Mouse (Mus musculus) hindbrain, embryonic 16.5 days (tissue): ENCODE data around the gene Fbxl17. TPM values are rescaled to one million over a fixed set of nuclear protein-coding genes. Genes with fewer than 3 reads are reported as not detected.

Source experiments
- ATAC-seq: fragments of 200-750 bp; cut with Nextera tagmentation; 2 replicates; pipeline ENCODE4 v1.8.0; 2017; ENCODE audit warnings: moderate TSS enrichment, moderate library complexity
- H3K27ac ChIP-seq: fragments of 300-500 bp; sonication (generic); 2 replicates; pipeline ENCODE4 v1.5.1; 2014; ENCODE audit warnings: low read depth, mild to moderate bottlenecking, control low read depth, low read length, moderate library complexity
- H3K27me3 ChIP-seq: fragments of 300-500 bp; sonication (generic); replicated peaks from 2 replicates; pipeline ENCODE4 v1.6.1; 2014; ENCODE audit warnings: low read length; ENCODE audit not compliant: control insufficient read depth, insufficient read depth
- H3K36me3 ChIP-seq: fragments of 300-500 bp; sonication (generic); 2 replicates; pipeline ENCODE4 v1.6.1; 2014; ENCODE audit warnings: mild to moderate bottlenecking, low read length, moderate library complexity, mixed read lengths; ENCODE audit not compliant: control insufficient read depth, insufficient read depth
- H3K4me1 ChIP-seq: fragments of 300-500 bp; sonication (generic); 2 replicates; pipeline ENCODE4 v1.6.1; 2014; ENCODE audit warnings: low read depth, low read length; ENCODE audit not compliant: control insufficient read depth, insufficient read depth
- H3K4me2 ChIP-seq: fragments of 300-500 bp; sonication (generic); 2 replicates; pipeline ENCODE4 v1.6.1; 2014; ENCODE audit warnings: mild to moderate bottlenecking, low read length, control low read depth, moderate library complexity
- H3K4me3 ChIP-seq: fragments of 300-500 bp; sonication (generic); 2 replicates; pipeline ENCODE4 v1.5.1; 2014; ENCODE audit warnings: mild to moderate bottlenecking, low read length, control low read depth, moderate library complexity
- H3K9ac ChIP-seq: fragments of 300-500 bp; sonication (generic); 2 replicates; pipeline ENCODE4 v1.6.1; 2014; ENCODE audit warnings: low read depth, mild to moderate bottlenecking, control low read depth, low read length, moderate library complexity
- H3K9me3 ChIP-seq: fragments of 300-500 bp; sonication (generic); 2 replicates; pipeline ENCODE4 v1.6.1; 2014; ENCODE audit warnings: mild to moderate bottlenecking, low read length, moderate library complexity; ENCODE audit not compliant: control insufficient read depth
- WGBS: fragments of 180-500 bp; shearing (Covaris S2); extraction: QIAGEN DNeasy Blood & Tissue Kit; methylation state at CpG from one replicate; pipeline ENCODE4 v1.1.7; 2014; 5-methylcytosine and 5-hydroxymethylcytosine counted together
- polyA plus RNA-seq: library from polyadenylated mRNA; unstranded; fragments of >200 nt; fragmentation: Nextera tagmentation; extraction: Ambion mirVana; gene quantifications from 2 replicates; pipeline ENCODE4 v1.2.1, GENCODE M21; 2015

Fbxl17 gene
- polyA plus RNA-seq, 1 experiment from 2014 or later, result 9.5 TPM

GRCm38 (mm10) chr17:63500156-63500834 is 478 bp upstream of the Fbxl17 start:
- peak; percentile 86 for ATAC-seq
- peak overlapping the region; percentile 81 for H3K4me2 ChIP-seq
- H3K36me3 ChIP-seq, result no peaks in the 10 kb centered on the region
- no peaks in the 10 kb centered on the region for H3K9me3 ChIP-seq
- peak overlapping the region; percentile 89 for H3K27ac ChIP-seq
- peak overlapping the region; percentile 61 for H3K4me3 ChIP-seq
- 1% methylated on average over 35 of the region's 78 CpGs for WGBS
- H3K4me1 ChIP-seq, result peaks cover 28% of the 10 kb centered on the region
- peak overlapping the region; percentile 84 for H3K9ac ChIP-seq
- no peaks in the 10 kb centered on the region for H3K27me3 ChIP-seq

- peak; percentile 78 for ATAC-seq
- no peaks in the 10 kb centered on the region for H3K27me3 ChIP-seq
- H3K4me2 ChIP-seq, result peak overlapping the region; percentile 81
- peaks cover 29% of the 10 kb centered on the region for H3K4me1 ChIP-seq
- 0% methylated on average over 42 of the region's 90 CpGs for WGBS
- peak overlapping the region; percentile 84 for H3K9ac ChIP-seq
- H3K27ac ChIP-seq, result peak overlapping the region; percentile 89
- H3K9me3 ChIP-seq, result no peaks in the 10 kb centered on the region
- H3K36me3 ChIP-seq, result no peaks in the 10 kb centered on the region
- H3K4me3 ChIP-seq, result peak overlapping the region; percentile 61
These were observed 841 bp downstream of the Fbxl17 start for GRCm38 (mm10) chr17:63498717-63499635.

- WGBS, result 18% methylated on average over 6 of the region's 6 CpGs
- Histone ChIP-seq H3K36me3 (no peaks in the 10 kb centered on the region), H3K9ac (peak overlapping the region; percentile 84), H3K4me1 (peaks cover 31% of the 10 kb centered on the region), H3K9me3 (no peaks in the 10 kb centered on the region), H3K27ac (peak overlapping the region; percentile 89; the same call in 1 of the 2 replicates), H3K4me2 (peak overlapping the region; percentile 81), H3K4me3 (peak overlapping the region; percentile 61), H3K27me3 (no peaks in the 10 kb centered on the region)
- no peak for ATAC-seq
These were observed 1.6 kb downstream of the Fbxl17 start for GRCm38 (mm10) chr17:63498182-63498716.

GRCm38 (mm10) chr17:63497206-63497731 is 2.5 kb downstream of the Fbxl17 start:
- Histone ChIP-seq H3K27me3 (no peaks in the 10 kb centered on the region), H3K4me3 (no peak overlapping the region), H3K36me3 (no peaks in the 10 kb centered on the region), H3K9ac (no peak overlapping the region), H3K9me3 (no peaks in the 10 kb centered on the region), H3K4me2 (peak overlapping the region; percentile 81), H3K4me1 (peaks cover 35% of the 10 kb centered on the region), H3K27ac (no peak overlapping the region)
- WGBS, result 91% methylated on average over 6 of the region's 6 CpGs
- ATAC-seq, result no peak

- H3K27me3 ChIP-seq, result no peaks in the 10 kb centered on the region
- peaks cover 35% of the 10 kb centered on the region for H3K4me1 ChIP-seq
- H3K9me3 ChIP-seq, result no peaks in the 10 kb centered on the region
- no peak for ATAC-seq
- WGBS, result 62% methylated on average over 5 of the region's 5 CpGs
- no peak overlapping the region for H3K4me3 ChIP-seq
- no peaks in the 10 kb centered on the region for H3K36me3 ChIP-seq
- H3K9ac ChIP-seq, result no peak overlapping the region
- peak overlapping the region; percentile 4; the same call in 1 of the 2 replicates for H3K4me2 ChIP-seq
- H3K27ac ChIP-seq, result no peak overlapping the region
These were observed 3.7 kb downstream of the Fbxl17 start for GRCm38 (mm10) chr17:63496153-63496552.

GRCm38 (mm10) chr17:63493876-63494580 is 5.8 kb downstream of the Fbxl17 start:
- Histone ChIP-seq H3K27ac (no peak overlapping the region), H3K9me3 (no peaks in the 10 kb centered on the region), H3K27me3 (no peaks in the 10 kb centered on the region), H3K36me3 (no peaks in the 10 kb centered on the region), H3K4me1 (peaks cover 30% of the 10 kb centered on the region), H3K9ac (no peak overlapping the region), H3K4me3 (no peak overlapping the region), H3K4me2 (no peak overlapping the region)
- ATAC-seq, result no peak
- WGBS, result 47% methylated on average over 7 of the region's 7 CpGs

GRCm38 (mm10) chr17:63493274-63493673 is 6.5 kb downstream of the Fbxl17 start:
- H3K4me2 ChIP-seq, result no peak overlapping the region
- H3K27ac ChIP-seq, result peak overlapping the region; percentile 49; the same call in 1 of the 2 replicates

GRCm38 (mm10) chr17:63492665-63493273 is 7.0 kb downstream of the Fbxl17 start:
- peaks cover 23% of the 10 kb centered on the region for H3K4me1 ChIP-seq
- H3K4me2 ChIP-seq, result peak overlapping the region; percentile 18
- WGBS, result 81% methylated on average over 8 of the region's 8 CpGs
- H3K4me3 ChIP-seq, result no peak overlapping the region
- no peak overlapping the region for H3K9ac ChIP-seq
- ATAC-seq, result no peak
- peak overlapping the region; percentile 49 for H3K27ac ChIP-seq
- no peaks in the 10 kb centered on the region for H3K9me3 ChIP-seq
- H3K27me3 ChIP-seq, result no peaks in the 10 kb centered on the region
- H3K36me3 ChIP-seq, result no peaks in the 10 kb centered on the region

More at GRCm38 (mm10) chr17:63493274-63493673, 6.5 kb downstream of the Fbxl17 start:
- WGBS, result 35% methylated on average over 5 of the region's 5 CpGs
- peak; percentile 43; the same call in 1 of the 2 replicates for ATAC-seq
- Histone ChIP-seq H3K36me3 (no peaks in the 10 kb centered on the region), H3K4me3 (no peak overlapping the region), H3K4me1 (peaks cover 28% of the 10 kb centered on the region), H3K27me3 (no peaks in the 10 kb centered on the region), H3K9me3 (no peaks in the 10 kb centered on the region), H3K9ac (no peak overlapping the region)
